Mouse (Mus musculus) stomach, embryonic 14.5 days (tissue): ENCODE data around the gene Lingo3. TPM values are rescaled to one million over a fixed set of nuclear protein-coding genes. Genes with fewer than 3 reads are reported as not detected.
"Not testable (repeated sequence)": the region's sequence is repeated elsewhere in the genome, so short reads cannot be mapped to it uniquely, and the experiment has no call there.

Experiments
- ATAC-seq: fragments of 200-750 bp; cut with Nextera tagmentation; 2 replicates; pipeline ENCODE4 v1.8.0; 2017; ENCODE audit warnings: low read depth, moderate TSS enrichment; ENCODE audit not compliant: insufficient number of reproducible peaks, insufficient read depth, low FRiP score
- H3K27ac ChIP-seq: fragments of 300-500 bp; sonication (generic); 2 replicates; pipeline ENCODE4 v1.5.1; 2014; ENCODE audit warnings: mild to moderate bottlenecking, low read length, moderate library complexity, mixed read lengths
- H3K27me3 ChIP-seq: fragments of 300-500 bp; sonication (generic); 2 replicates; pipeline ENCODE4 v1.6.1; 2014; ENCODE audit warnings: low read length, control low read depth, mixed read lengths; ENCODE audit not compliant: control insufficient read depth, insufficient read depth
- H3K36me3 ChIP-seq: fragments of 300-500 bp; sonication (generic); 2 replicates; pipeline ENCODE4 v1.6.1; 2014; ENCODE audit warnings: mild to moderate bottlenecking, control low read depth, low read length, moderate library complexity, mixed read lengths; ENCODE audit not compliant: control insufficient read depth, insufficient read depth
- H3K4me1 ChIP-seq: fragments of 300-500 bp; sonication (generic); 2 replicates; pipeline ENCODE4 v1.6.1; 2014; ENCODE audit warnings: low read length, control low read depth, mixed read lengths; ENCODE audit not compliant: control insufficient read depth, insufficient read depth
- H3K4me2 ChIP-seq: fragments of 300-500 bp; sonication (generic); replicated peaks from 2 replicates; pipeline ENCODE4 v1.6.1; 2014; ENCODE audit warnings: low read depth, low read length, control low read depth
- H3K4me3 ChIP-seq: fragments of 300-500 bp; sonication (generic); 2 replicates; pipeline ENCODE4 v1.5.1; 2014; ENCODE audit warnings: low read depth, low read length, control low read depth
- H3K9ac ChIP-seq: fragments of 300-500 bp; sonication (generic); replicated peaks from 2 replicates; pipeline ENCODE4 v1.6.1; 2014; ENCODE audit warnings: low read depth, mild to moderate bottlenecking, control low read depth, low read length, moderate library complexity, mixed read lengths
- H3K9me3 ChIP-seq: fragments of 300-500 bp; sonication (generic); 2 replicates; pipeline ENCODE4 v1.6.1; 2016; ENCODE audit warnings: low read depth, low read length, control low read depth; ENCODE audit not compliant: control insufficient read depth
- WGBS: fragments of 180-500 bp; shearing (Covaris S2); extraction: QIAGEN DNeasy Blood & Tissue Kit; methylation state at CpG from one replicate; pipeline ENCODE4 v1.1.7; 2014; 5-methylcytosine and 5-hydroxymethylcytosine counted together
- polyA plus RNA-seq: library from polyadenylated mRNA; unstranded; fragments of >200 nt; fragmentation: Nextera tagmentation; extraction: Ambion mirVana; gene quantifications from 2 replicates; pipeline ENCODE4 v1.2.1, GENCODE M21; 2014

Gene Lingo3
- polyA plus RNA-seq, 1 experiment from 2014 or later: 0.23 TPM

DNA sequence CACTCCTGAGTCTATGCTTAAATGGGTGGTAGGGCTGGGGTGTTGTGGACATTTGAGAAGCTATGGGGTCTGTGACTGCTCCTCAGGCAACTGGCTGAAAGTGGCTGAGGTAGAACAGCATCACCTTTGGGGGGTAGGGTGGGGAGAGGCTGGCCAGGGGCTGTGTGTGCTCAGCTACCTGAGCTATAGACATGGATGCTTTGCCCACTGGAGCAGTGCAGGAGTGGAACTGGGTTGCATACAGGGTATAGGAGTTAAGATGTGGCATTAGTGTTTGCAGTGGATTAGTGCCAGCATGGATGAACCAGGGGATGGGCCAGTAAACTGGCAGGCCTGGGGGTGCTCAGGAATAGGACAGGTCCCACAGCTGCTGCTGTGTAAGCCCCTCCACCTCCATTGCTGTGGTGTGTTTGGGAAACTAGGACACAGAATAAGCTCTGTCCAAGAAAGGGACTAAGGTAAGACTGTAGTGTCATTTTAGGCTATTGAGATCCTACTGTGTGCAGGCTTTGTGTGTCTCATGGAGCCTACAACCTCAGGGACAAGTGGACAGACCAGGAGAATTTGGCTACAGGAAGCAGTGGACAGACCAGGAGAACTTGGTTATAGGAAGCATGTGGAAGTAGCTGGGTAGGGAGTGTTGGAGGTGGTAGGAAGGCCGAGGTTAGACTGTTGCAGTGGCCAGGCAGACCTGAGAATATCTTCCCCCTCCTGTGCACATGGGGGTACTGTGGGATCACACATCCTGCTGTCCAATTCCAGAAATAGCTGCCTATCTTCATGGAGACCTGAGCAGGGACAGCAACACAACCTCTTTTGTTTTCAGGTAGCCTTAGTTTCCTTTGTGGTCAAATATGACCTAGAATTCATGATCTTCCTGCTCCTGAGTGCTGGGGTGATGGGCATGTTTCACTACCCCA lies 14.2 kb downstream of the Lingo3 start:
- no peak overlapping the region for H3K27ac ChIP-seq
- peaks cover 13% of the 10 kb centered on the region for H3K36me3 ChIP-seq
- WGBS: 44% methylated on average over 1 of the region's 1 CpGs
- H3K4me2 ChIP-seq: no peak overlapping the region
- peaks cover 21% of the 10 kb centered on the region for H3K4me1 ChIP-seq
- H3K9ac ChIP-seq: no peak overlapping the region
- H3K27me3 ChIP-seq: peaks cover 4% of the 10 kb centered on the region; the same call in 1 of the 2 replicates
- no peak for ATAC-seq
- peaks cover 2% of the 10 kb centered on the region; the same call in 1 of the 2 replicates for H3K9me3 ChIP-seq
- H3K4me3 ChIP-seq: no peak overlapping the region

DNA sequence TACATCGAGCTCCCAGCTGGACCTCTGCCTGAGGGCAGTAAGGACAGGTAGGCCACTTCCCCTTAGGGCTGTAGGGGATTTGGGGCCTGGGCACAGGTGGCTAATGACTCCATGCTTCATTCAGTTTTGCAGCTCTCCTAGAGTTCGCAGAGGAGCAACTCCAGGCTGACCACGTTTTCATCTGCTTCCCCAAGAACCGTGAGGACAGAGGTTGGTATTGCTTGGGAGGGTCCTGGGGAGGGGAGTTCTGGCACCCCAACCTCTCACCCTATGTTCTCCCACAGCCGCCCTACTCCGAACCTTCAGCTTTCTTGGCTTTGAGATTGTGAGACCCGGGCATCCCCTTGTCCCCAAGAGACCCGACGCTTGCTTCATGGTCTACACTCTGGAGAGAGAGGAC lies 15.3 kb downstream of the Lingo3 start:
- Histone ChIP-seq H3K4me1 (peaks cover 21% of the 10 kb centered on the region), H3K36me3 (peaks cover 13% of the 10 kb centered on the region)
- WGBS: 81% methylated on average over 7 of the region's 9 CpGs
- not testable (repeated sequence) for H3K4me2 ChIP-seq, ATAC-seq, H3K9ac ChIP-seq, H3K27ac ChIP-seq, H3K9me3 ChIP-seq, H3K4me3 ChIP-seq, H3K27me3 ChIP-seq

DNA sequence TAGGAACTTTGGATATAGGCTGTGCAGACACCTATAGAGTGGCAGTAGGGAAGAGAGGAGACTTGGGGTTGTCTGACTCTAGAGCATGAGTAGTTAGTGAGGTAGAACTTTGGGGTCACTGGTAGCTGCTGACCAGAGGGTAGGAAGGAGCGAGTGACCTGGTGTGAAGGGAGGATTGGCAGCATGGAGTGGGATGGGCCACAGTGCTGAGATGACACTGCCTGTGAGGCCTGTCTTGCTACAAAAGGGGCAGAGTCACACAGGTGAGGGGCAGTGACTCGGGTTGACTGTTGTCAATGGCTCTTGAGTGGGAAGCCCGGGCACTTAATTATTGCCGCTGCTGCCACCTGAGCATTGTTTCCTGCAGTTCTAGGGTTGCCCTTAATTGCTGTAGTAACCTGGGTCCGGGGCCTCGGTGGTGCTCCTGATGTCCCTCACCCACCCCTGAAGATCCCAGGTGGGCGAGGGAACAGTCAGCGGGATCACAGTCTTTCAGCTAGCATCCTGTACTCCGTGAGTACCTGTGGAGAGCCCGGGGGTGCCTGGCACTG lies 15.9 kb downstream of the Lingo3 start:
- Histone ChIP-seq H3K27me3 (no peaks in the 10 kb centered on the region), H3K4me2 (peak overlapping the region; percentile 97), H3K4me1 (peaks cover 21% of the 10 kb centered on the region), H3K36me3 (peaks cover 13% of the 10 kb centered on the region), H3K9ac (peak overlapping the region; percentile 95; the same call in 1 of the 2 replicates), H3K4me3 (peak overlapping the region; percentile 71), H3K27ac (no peak overlapping the region), H3K9me3 (no peaks in the 10 kb centered on the region)
- no peak for ATAC-seq
- WGBS: 76% methylated on average over 10 of the region's 10 CpGs

DNA sequence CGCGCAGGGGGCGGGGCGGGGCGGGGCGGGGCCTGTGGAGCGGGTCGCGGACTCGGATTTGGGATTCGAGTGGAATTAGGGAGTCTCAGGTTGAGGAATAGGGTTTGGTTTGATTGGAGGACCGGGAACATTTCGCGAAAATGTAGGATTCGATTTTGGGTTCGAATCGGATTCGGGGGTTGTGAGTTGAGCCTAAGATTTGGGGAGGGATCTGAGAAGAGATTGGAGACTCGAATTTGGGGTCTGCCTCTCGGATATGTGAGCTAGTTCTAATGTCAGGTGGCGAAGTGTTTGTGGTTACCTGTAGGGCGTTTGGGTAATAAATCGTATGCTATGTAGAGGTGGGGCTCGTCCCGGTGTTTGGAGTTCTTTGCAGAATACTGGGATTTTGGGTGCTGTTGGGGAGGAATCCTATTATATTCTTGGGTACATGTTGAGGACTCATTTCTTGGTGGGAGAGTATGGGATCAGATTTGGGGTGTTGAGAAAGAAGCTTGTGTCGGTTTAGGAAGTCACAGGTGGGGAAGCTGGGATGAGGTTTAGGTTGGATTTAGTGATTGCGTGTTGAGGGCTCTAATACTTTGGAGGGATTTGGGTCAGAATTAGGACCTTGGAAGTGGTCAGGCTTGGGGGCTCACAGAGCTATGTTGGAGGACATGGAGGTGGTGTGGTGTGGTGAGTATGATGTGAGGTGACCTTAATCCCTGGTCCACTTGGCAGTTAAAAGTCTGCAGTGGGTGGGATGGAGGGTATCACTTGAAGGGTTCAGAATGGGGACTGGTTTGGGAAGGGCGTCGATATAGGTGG lies 16.6 kb downstream of the Lingo3 start:
- 8% methylated on average over 29 of the region's 29 CpGs for WGBS
- no peak for ATAC-seq

DNA sequence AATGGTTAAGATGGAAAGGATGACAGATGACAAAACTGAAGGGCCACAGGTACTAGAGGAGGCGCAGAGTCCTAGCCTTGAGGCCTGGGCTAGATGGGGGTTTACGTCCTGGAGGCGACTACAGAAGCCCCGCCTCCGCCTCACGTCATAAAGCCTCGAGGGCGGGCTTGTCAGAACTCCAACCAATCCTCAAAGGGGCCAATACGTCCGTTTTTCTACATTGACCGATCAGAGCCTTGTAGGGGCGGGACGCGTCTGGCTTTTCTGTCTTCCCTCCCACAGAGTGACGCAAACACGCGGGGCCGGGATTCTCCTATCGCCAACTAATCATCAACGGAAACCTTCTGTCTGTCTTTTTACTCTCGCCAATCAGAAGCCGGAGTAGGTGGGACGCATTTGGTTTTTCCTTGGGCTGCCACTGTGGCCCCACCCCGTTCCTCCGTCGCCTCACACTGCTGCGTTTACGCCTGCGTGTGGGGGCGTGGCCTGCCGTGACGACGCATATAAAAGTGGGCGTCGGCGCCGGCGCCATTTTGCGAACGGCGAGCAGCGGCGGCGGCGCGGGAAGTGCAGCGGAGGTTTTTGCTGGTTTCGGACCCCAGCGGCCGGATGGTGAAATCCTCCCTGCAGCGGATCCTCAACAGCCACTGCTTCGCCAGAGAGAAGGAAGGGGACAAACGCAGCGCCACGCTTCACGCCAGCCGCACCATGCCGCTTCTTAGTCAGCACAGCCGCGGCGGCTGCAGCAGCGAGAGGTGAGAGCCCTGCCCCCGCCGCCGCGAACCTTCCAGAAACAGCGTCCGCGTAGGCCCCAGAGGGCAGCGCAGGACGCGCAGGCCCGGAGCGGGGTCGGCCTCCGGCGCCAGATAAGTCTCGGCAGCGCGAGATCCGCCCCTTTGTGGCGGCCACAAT lies 17.4 kb downstream of the Lingo3 start, which contains the start of gene Oaz1:
Gene Oaz1 (plus strand): TSS at position 506 of the 912 bp plus-strand sequence.
- WGBS: under 1% methylated on average over 73 of the region's 82 CpGs
- H3K4me1 ChIP-seq: peaks cover 20% of the 10 kb centered on the region
- H3K27ac ChIP-seq: peak within 1 kb of the TSS; percentile 90
- H3K27me3 ChIP-seq: no peaks in the 10 kb centered on the region
- H3K4me3 ChIP-seq: peak within 1 kb of the TSS; percentile 71
- ATAC-seq: peak; percentile 97
- H3K9ac ChIP-seq: peak within 1 kb of the TSS; percentile 95
- no peaks in the 10 kb centered on the region for H3K9me3 ChIP-seq
- peaks cover 13% of the 10 kb centered on the region for H3K36me3 ChIP-seq
- peak within 1 kb of the TSS; percentile 97 for H3K4me2 ChIP-seq

More for the DNA sequence above, 16.6 kb downstream of the Lingo3 start:
- Histone ChIP-seq H3K27me3 (no peaks in the 10 kb centered on the region), H3K9ac (peak overlapping the region; percentile 95), H3K4me2 (peak overlapping the region; percentile 97), H3K36me3 (peaks cover 13% of the 10 kb centered on the region), H3K9me3 (no peaks in the 10 kb centered on the region), H3K27ac (peak overlapping the region; percentile 90), H3K4me1 (peaks cover 21% of the 10 kb centered on the region), H3K4me3 (peak overlapping the region; percentile 71)

DNA sequence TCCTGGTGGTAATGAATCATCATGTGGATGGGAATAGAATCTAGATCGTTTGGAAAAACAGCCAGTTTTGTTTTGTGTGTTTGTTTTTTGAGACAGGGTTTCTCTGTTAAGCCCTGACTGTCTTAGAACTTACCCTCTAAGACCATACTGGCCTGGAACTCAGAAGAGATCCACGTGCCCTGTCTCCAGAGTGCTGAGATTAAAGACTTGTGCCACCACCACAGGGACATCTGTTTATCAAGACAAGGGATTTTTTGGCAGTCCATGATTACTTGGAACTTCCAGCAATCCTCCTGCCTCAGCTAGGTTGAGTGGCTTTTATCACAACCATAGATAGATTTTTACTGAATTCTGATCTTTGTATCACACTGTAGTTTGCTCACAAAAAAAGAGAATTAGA lies 19.0 kb downstream of the Lingo3 start:
- no peak overlapping the region for H3K27ac ChIP-seq

DNA sequence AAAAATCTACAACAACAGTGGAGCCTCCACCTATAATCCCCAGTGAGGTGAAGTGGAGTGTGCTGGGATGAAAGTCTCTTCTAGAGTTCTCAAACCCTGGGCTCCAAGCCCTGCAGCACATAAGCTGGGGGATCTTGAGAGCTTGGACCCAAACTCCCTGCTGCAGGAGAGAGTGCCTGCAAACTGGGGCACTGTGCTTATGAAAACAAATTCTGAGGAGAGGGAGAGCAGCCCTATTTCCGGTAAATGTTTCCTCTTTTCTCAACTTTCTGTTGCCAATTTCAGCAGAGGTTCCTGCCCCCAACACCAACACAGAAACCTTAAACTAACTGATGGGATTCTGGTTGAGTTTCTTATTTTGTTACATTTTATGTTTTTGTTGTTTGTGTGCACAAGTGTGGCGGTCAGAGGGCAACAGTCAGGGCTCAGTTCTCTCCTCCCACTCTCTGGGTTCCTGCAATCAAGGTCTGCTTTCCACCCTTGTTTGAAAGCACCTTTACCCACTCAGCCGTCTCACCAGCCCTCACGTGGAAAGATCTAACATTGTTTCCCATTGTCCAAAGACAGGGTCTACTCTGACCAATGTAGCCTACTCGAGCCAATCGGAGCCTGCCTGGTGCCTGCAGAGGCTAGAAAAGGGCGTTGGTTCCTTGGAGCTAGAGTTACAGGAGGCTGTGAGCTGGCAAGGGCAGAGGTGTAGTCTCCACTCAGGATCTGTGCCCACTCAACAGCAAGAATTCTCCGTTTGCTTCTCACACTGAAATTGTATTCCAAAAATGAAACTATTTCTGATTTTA lies 19.8 kb downstream of the Lingo3 start:
- no peak overlapping the region for H3K4me3 ChIP-seq
- peaks cover 7% of the 10 kb centered on the region; the same call in 1 of the 2 replicates for H3K4me1 ChIP-seq
- no peak overlapping the region for H3K4me2 ChIP-seq
- H3K27ac ChIP-seq: 0 out of 2 replicates have a peak overlapping the region, but pooled peaks have one; percentile 33
- H3K9me3 ChIP-seq: no peaks in the 10 kb centered on the region
- peaks cover 3% of the 10 kb centered on the region; the same call in 1 of the 2 replicates for H3K36me3 ChIP-seq
- no peak for ATAC-seq
- H3K27me3 ChIP-seq: no peaks in the 10 kb centered on the region
- 62% methylated on average over 8 of the region's 8 CpGs for WGBS
- H3K9ac ChIP-seq: no peak overlapping the region

More for the DNA sequence above, 19.0 kb downstream of the Lingo3 start:
- ATAC-seq: no peak
- peaks cover 12% of the 10 kb centered on the region for H3K4me1 ChIP-seq
- H3K36me3 ChIP-seq: peaks cover 11% of the 10 kb centered on the region
- WGBS: 73% methylated on average over 2 of the region's 2 CpGs
- no peak overlapping the region for H3K4me3 ChIP-seq
- H3K27me3 ChIP-seq: no peaks in the 10 kb centered on the region
- no peak overlapping the region for H3K9ac ChIP-seq
- no peaks in the 10 kb centered on the region for H3K9me3 ChIP-seq
- no peak overlapping the region for H3K4me2 ChIP-seq
